Mouse (Mus musculus) midbrain, embryonic 13.5 days (tissue): ENCODE data around the gene Smim4. TPM values are rescaled to one million over a fixed set of nuclear protein-coding genes. Genes with fewer than 3 reads are reported as not detected.

Experiments used
- ATAC-seq: fragments of 200-750 bp; cut with Nextera tagmentation; 2 replicates; pipeline ENCODE4 v1.8.0; 2017; ENCODE audit warnings: mild to moderate bottlenecking, moderate TSS enrichment, moderate library complexity
- H3K27ac ChIP-seq: fragments of 300-500 bp; sonication (generic); 2 replicates; pipeline ENCODE4 v1.5.1; 2015; ENCODE audit warnings: inconsistent platforms, mild to moderate bottlenecking, moderate library complexity
- H3K27me3 ChIP-seq: fragments of 300-500 bp; sonication (generic); 2 replicates; pipeline ENCODE4 v1.6.1; 2015; ENCODE audit warnings: mild to moderate bottlenecking, inconsistent platforms
- H3K36me3 ChIP-seq: fragments of 300-500 bp; sonication (generic); 2 replicates; pipeline ENCODE4 v1.6.1; 2015; ENCODE audit warnings: mild to moderate bottlenecking, inconsistent platforms
- H3K4me1 ChIP-seq: fragments of 300-500 bp; sonication (generic); replicated peaks from 2 replicates; pipeline ENCODE4 v1.6.1; 2015; ENCODE audit warnings: inconsistent platforms
- H3K4me2 ChIP-seq: fragments of 300-500 bp; sonication (generic); replicated peaks from 2 replicates; pipeline ENCODE4 v1.6.1; 2015; ENCODE audit warnings: moderate library complexity, mild to moderate bottlenecking, inconsistent platforms
- H3K4me3 ChIP-seq: fragments of 300-500 bp; sonication (generic); replicated peaks from 2 replicates; pipeline ENCODE4 v1.5.1; 2015; ENCODE audit warnings: mild to moderate bottlenecking, inconsistent platforms
- H3K9ac ChIP-seq: fragments of 300-500 bp; sonication (generic); replicated peaks from 2 replicates; pipeline ENCODE4 v1.6.1; 2015; ENCODE audit warnings: mild to moderate bottlenecking, inconsistent platforms
- H3K9me3 ChIP-seq: fragments of 300-500 bp; sonication (generic); 2 replicates; pipeline ENCODE4 v1.6.1; 2016; ENCODE audit warnings: mild to moderate bottlenecking, inconsistent platforms
- WGBS: fragments of 180-500 bp; shearing (Covaris S2); methylation state at CpG from one replicate; pipeline ENCODE4 v1.1.7; 2015; 5-methylcytosine and 5-hydroxymethylcytosine counted together
- polyA plus RNA-seq: library from polyadenylated mRNA; unstranded; fragments of >200 nt; fragmentation: Nextera tagmentation; extraction: Ambion mirVana; gene quantifications from 2 replicates; pipeline ENCODE4 v1.2.1, GENCODE M21; 2015

Smim4 gene
- polyA plus RNA-seq, 1 experiment from 2014 or later, result 75.8 TPM

DNA sequence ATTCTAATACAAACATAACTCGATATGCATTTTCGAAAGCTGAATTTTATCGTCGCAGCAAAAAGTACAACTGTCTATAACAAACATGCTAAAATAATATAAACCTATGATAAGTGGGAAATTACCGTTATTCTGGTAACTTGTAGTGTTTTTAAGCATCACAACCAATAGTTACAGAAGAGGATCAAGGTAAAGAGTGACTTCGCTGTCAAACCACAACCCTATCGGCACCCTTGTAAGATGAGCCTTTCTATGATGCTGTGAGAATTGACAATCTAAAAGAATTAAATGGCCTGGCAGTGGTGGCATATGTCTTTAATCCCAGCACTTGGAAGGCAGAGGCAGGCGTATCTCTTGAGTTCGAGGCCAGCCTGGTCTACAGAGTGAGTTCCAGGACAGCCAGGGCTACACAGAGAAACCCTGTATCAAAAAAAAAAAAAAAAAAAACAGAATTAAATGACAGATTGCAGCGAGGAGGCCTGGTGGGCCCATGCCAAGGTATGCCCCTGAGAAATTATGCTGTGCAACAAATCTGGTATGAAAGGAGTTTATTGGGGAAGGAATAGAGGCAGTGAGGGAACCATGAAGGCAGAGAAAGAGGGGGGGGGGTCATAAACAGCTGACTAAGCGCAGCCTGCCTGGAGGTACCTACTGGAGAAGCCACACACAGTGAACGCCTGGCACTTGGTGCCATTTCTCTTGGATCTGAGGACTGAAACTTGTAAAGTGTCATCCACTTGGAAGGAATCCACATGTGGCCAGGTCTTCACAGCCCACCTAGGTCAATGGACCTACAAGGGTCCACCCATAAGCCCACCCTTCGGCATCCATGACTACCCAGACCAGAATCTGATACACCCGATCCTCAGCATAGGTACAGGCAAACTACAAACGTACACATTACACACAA lies 825 bp upstream of the Smim4 start:
- Histone ChIP-seq H3K4me2 (peak overlapping the region; percentile 93), H3K27ac (peak overlapping the region; percentile 93), H3K9ac (no peak overlapping the region), H3K27me3 (no peaks in the 10 kb centered on the region), H3K4me3 (peak overlapping the region; percentile 79), H3K36me3 (peaks cover 5% of the 10 kb centered on the region; the same call in 1 of the 2 replicates), H3K9me3 (no peaks in the 10 kb centered on the region), H3K4me1 (peaks cover 75% of the 10 kb centered on the region)
- 69% methylated on average over 15 of the region's 15 CpGs for WGBS
- ATAC-seq, result no peak

- Histone ChIP-seq H3K36me3 (peaks cover 5% of the 10 kb centered on the region), H3K4me3 (peak overlapping the region; percentile 75), H3K4me2 (peak overlapping the region; percentile 93), H3K27me3 (no peaks in the 10 kb centered on the region), H3K9me3 (no peaks in the 10 kb centered on the region), H3K9ac (peak overlapping the region; percentile 78), H3K27ac (peak overlapping the region; percentile 83), H3K4me1 (peaks cover 62% of the 10 kb centered on the region)
- ATAC-seq, result peak; percentile 3
- 3% methylated on average over 23 of the region's 23 CpGs for WGBS
These were observed 493 bp downstream of the Smim4 start for GRCm38 (mm10) chr14:31128101-31128825.

DNA sequence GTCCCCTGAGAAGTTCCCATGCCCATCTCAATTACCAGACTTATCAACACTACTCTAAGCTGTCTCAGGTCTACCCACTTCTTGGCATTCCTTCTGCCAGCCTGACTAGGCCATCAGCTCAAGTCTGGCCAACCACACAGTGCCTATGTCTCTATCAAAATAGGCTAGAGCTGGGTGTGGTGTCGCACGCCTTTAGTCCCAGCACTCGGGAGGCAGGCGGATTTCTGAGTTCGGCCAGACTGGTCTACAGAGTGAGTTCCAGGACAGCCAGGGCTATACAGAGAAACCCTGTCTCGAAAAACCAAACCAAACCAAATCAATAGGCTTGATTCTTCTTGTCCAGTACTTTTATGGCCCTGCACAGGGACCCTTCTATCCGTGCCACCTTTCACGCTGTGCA lies 1.9 kb downstream of the Smim4 start:
- Histone ChIP-seq H3K4me1 (peaks cover 48% of the 10 kb centered on the region), H3K9ac (no peak overlapping the region), H3K4me3 (no peak overlapping the region), H3K27me3 (no peaks in the 10 kb centered on the region), H3K36me3 (peaks cover 11% of the 10 kb centered on the region), H3K9me3 (no peaks in the 10 kb centered on the region), H3K4me2 (peak overlapping the region; percentile 41; the same call in 1 of the 2 replicates), H3K27ac (no peak overlapping the region)
- WGBS, result 96% methylated on average over 8 of the region's 8 CpGs
- no peak for ATAC-seq

DNA sequence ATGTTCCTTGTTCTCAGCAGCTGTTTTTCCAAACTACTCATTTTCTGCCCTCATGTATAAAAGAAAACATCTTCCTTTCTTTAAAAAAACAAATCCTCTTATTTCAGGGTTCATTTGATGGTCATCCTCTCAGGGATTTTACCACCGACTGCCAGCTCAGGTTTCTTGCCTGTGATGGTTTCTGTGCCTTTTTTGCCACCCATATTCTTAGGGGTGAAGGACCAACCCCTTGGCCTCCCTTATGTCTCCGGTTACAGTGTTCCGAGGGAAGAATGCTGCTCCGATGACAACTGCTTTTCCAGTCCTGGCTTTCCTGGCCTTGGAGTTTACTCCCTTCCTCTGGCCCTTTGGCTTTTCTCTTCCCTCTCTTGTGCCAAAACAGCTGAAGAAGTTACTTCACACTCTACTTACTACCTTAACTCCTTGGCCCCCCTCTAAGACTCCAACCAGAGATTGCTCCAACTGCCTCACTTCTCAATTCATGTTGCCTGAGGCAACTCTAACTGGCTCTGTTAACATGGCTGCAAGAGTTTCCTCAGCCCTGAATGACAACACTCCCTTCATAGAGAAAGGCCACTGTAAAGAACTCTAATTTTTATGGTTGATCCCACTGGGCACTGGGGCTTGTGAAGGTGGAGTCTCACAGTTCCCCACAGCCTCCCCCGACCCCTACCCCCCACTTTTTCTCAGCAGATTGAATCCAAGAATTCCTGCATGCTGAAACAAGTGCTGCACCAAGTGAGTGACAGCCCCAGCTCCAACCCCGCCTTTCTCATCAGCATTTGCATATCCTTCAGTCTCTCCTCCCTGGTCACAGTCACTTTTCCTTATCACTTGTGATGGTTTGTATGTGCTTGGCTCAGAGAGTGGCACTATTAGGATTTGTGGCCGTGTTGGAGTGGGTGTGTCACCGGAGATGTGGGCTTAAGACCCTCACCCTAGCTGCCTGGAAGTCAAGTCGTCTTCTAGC lies 3.4 kb downstream of the Smim4 start:
- H3K9ac ChIP-seq, result no peak overlapping the region; the same call in 1 of the 2 replicates
- no peak for ATAC-seq
- no peak overlapping the region for H3K4me3 ChIP-seq
- H3K27me3 ChIP-seq, result no peaks in the 10 kb centered on the region
- H3K9me3 ChIP-seq, result no peaks in the 10 kb centered on the region
- WGBS, result 72% methylated on average over 9 of the region's 9 CpGs
- peaks cover 42% of the 10 kb centered on the region for H3K4me1 ChIP-seq
- H3K4me2 ChIP-seq, result no peak overlapping the region
- H3K27ac ChIP-seq, result no peak overlapping the region
- H3K36me3 ChIP-seq, result peaks cover 21% of the 10 kb centered on the region

GRCm38 (mm10) chr14:31115522-31115921 lies 13.2 kb downstream of the Smim4 start:
- no peak overlapping the region for H3K9ac ChIP-seq
- ATAC-seq, result no peak
- no peaks in the 10 kb centered on the region for H3K4me1 ChIP-seq
- no peaks in the 10 kb centered on the region for H3K27me3 ChIP-seq
- WGBS, result 85% methylated on average over 2 of the region's 2 CpGs
- H3K4me2 ChIP-seq, result no peak overlapping the region
- no peak overlapping the region for H3K4me3 ChIP-seq
- H3K9me3 ChIP-seq, result no peaks in the 10 kb centered on the region
- peaks cover 75% of the 10 kb centered on the region for H3K36me3 ChIP-seq
- H3K27ac ChIP-seq, result no peak overlapping the region

GRCm38 (mm10) chr14:31114011-31114410 lies 14.7 kb downstream of the Smim4 start:
- WGBS, result 88% methylated on average over 3 of the region's 3 CpGs
- H3K4me3 ChIP-seq, result no peak overlapping the region
- no peaks in the 10 kb centered on the region for H3K27me3 ChIP-seq
- no peak overlapping the region for H3K4me2 ChIP-seq
- H3K27ac ChIP-seq, result no peak overlapping the region
- no peaks in the 10 kb centered on the region for H3K4me1 ChIP-seq
- no peaks in the 10 kb centered on the region for H3K9me3 ChIP-seq
- ATAC-seq, result no peak
- H3K9ac ChIP-seq, result no peak overlapping the region
- H3K36me3 ChIP-seq, result peaks cover 79% of the 10 kb centered on the region

GRCm38 (mm10) chr14:31112187-31112586 lies 16.6 kb downstream of the Smim4 start:
- no peak overlapping the region for H3K9ac ChIP-seq
- 91% methylated on average over 5 of the region's 5 CpGs for WGBS
- no peak overlapping the region for H3K4me3 ChIP-seq
- ATAC-seq, result no peak
- H3K4me2 ChIP-seq, result no peak overlapping the region
- H3K9me3 ChIP-seq, result no peaks in the 10 kb centered on the region
- no peaks in the 10 kb centered on the region for H3K4me1 ChIP-seq
- H3K27me3 ChIP-seq, result no peaks in the 10 kb centered on the region
- H3K36me3 ChIP-seq, result peaks cover 82% of the 10 kb centered on the region
- no peak overlapping the region for H3K27ac ChIP-seq

GRCm38 (mm10) chr14:31110613-31111012 lies 18.1 kb downstream of the Smim4 start:
- no peak for ATAC-seq
- H3K36me3 ChIP-seq, result peaks cover 83% of the 10 kb centered on the region
- no peak overlapping the region for H3K9ac ChIP-seq
- no peaks in the 10 kb centered on the region for H3K27me3 ChIP-seq
- H3K27ac ChIP-seq, result no peak overlapping the region
- no peaks in the 10 kb centered on the region for H3K9me3 ChIP-seq
- whole genome bisulfite sequencing, result 90% methylated on average over 3 of the region's 3 CpGs
- no peak overlapping the region for H3K4me3 ChIP-seq
- no peak overlapping the region for H3K4me2 ChIP-seq
- H3K4me1 ChIP-seq, result no peaks in the 10 kb centered on the region

DNA sequence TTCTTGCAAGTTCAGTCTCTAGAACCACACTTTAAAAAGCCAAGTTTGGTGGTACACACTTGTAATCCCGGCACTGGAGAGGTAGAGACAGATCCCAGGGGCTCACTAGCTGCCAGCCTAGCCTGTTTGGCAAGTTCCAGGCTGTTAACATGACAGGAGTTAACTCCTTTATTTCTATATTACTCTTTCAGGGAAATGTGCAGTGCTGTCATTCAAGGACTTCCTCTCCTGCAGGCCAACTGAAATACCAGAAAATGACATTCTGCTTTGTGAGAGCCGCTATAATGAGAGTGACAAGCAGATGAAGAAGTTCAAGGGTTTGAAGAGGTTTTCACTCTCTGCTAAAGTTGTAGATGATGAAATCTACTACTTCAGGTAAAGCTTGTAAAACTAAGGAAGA lies 23.6 kb downstream of the Smim4 start:
- Histone ChIP-seq H3K9ac (no peak overlapping the region), H3K27ac (no peak overlapping the region), H3K4me1 (no peaks in the 10 kb centered on the region), H3K36me3 (peaks cover 66% of the 10 kb centered on the region), H3K4me3 (no peak overlapping the region), H3K9me3 (no peaks in the 10 kb centered on the region), H3K27me3 (no peaks in the 10 kb centered on the region), H3K4me2 (no peak overlapping the region)
- ATAC-seq, result no peak
- 98% methylated on average over 2 of the region's 2 CpGs for WGBS

DNA sequence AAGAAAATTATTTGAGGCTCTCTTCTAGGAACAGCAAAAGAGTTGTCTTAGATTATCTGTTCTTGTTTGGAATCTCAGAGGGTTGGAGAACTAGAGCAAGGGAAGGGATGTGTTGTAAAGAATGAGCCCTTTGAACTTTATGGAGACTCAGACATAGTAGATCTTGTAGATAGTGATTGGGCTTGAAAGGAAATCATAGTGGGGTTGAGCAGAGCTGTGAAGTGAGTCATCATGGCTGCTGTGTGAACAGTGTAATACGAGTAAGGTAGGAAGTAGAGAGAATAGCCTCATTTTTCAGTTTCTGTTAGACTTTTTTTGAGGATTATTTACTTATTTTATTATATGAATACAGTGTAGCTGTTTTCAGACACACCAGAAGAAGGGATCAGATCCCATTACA lies 38.8 kb downstream of the Smim4 start:
- Histone ChIP-seq H3K4me1 (no peaks in the 10 kb centered on the region), H3K27me3 (no peaks in the 10 kb centered on the region), H3K36me3 (peaks cover 84% of the 10 kb centered on the region), H3K9me3 (no peaks in the 10 kb centered on the region), H3K27ac (no peak overlapping the region), H3K4me2 (no peak overlapping the region), H3K4me3 (no peak overlapping the region), H3K9ac (no peak overlapping the region)
- ATAC-seq, result no peak
- WGBS, result 100% methylated on average over 1 of the region's 1 CpGs

DNA sequence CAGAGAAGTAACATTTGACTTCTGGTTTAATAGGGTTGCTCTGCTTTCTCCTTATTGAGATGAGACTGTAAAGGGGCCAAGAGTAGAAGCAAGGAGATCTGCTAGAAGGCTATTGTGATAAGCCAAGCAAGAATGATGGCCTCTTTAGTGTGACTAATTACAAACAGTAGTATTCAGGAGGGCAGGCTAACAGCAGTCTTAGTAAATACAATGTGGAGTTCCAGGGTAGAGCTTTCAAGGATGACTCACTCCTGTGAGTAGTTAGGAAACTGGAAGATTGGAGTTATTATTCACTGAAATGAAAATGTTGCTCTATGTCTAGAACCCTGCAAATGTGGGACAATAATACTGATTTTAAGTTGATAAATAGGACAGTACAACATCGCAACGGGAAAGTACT lies 40.2 kb downstream of the Smim4 start:
- 97% methylated on average over 2 of the region's 2 CpGs for WGBS
- no peak for ATAC-seq
- no peak overlapping the region for H3K4me2 ChIP-seq
- H3K4me3 ChIP-seq, result no peak overlapping the region
- H3K36me3 ChIP-seq, result peaks cover 79% of the 10 kb centered on the region
- no peak overlapping the region for H3K9ac ChIP-seq
- no peaks in the 10 kb centered on the region for H3K4me1 ChIP-seq
- H3K9me3 ChIP-seq, result no peaks in the 10 kb centered on the region
- H3K27ac ChIP-seq, result no peak overlapping the region
- H3K27me3 ChIP-seq, result no peaks in the 10 kb centered on the region
